Mouse (Mus musculus) cerebellum, adult 2 months (tissue): ENCODE measurements around the gene Thsd4. TPM values are rescaled to one million over a fixed set of nuclear protein-coding genes. Genes with fewer than 3 reads are reported as not detected.

Experiments used
- DNase-seq, 2 experiments: peaks; one replicate each; pipeline ENCODE4 v3.0.0; 2021
- H3K27ac ChIP-seq: fragments of 200-500 bp; 2 replicates; pipeline ENCODE4 v1.5.1; 2012; ENCODE audit warnings: low read length, control low read depth, inconsistent platforms; ENCODE audit not compliant: insufficient read depth
- H3K27me3 ChIP-seq: fragments of 200-500 bp; 2 replicates; pipeline ENCODE4 v1.6.1; 2012; ENCODE audit warnings: inconsistent platforms, mild to moderate bottlenecking, low read length, moderate library complexity; ENCODE audit not compliant: control insufficient read depth, insufficient read depth
- H3K4me1 ChIP-seq: fragments of 200-500 bp; 2 replicates; pipeline ENCODE4 v1.6.1; 2011; ENCODE audit warnings: low read length; ENCODE audit not compliant: control insufficient read depth, insufficient read depth
- H3K4me3 ChIP-seq: fragments of 200-500 bp; replicated peaks from 2 replicates; pipeline ENCODE3; 2011; ENCODE audit warnings: mild to moderate bottlenecking, low read depth, low read length, control low read depth; ENCODE audit not compliant: insufficient read depth
- CTCF ChIP-seq: fragments of 200-500 bp; IDR thresholded peaks from 2 replicates; pipeline ENCODE4 v1.5.1; 2011; ENCODE audit warnings: low read depth, mild to moderate bottlenecking, control low read depth, low read length, moderate library complexity, borderline replicate concordance; ENCODE audit not compliant: insufficient read depth
- POLR2A ChIP-seq: fragments of 200-500 bp; IDR thresholded peaks from 2 replicates; pipeline ENCODE4 v1.6.1; 2011; ENCODE audit warnings: low read length, control low read depth, borderline replicate concordance; ENCODE audit not compliant: insufficient read depth
- whole genome bisulfite sequencing: fragments of 180-500 bp; shearing (Covaris S2); methylation state at CpG from one replicate; pipeline ENCODE4 v1.1.7; 2018; 5-methylcytosine and 5-hydroxymethylcytosine counted together
- polyA plus RNA-seq: library from polyadenylated mRNA; depleted of rRNA; stranded (reverse); fragments of >200 nt; gene quantifications from 2 replicates; pipeline ENCODE4 v1.2.3, GENCODE M21; 2012

The Thsd4 gene
- polyA plus RNA-seq, 1 experiment, result 2.7 TPM

- H3K27ac ChIP-seq, result no peak overlapping the region
- H3K4me1 ChIP-seq, result peaks cover 24% of the 10 kb centered on the region; the same call in 1 of the 2 replicates
- H3K4me3 ChIP-seq, result no peak overlapping the region
- no peaks in the 10 kb centered on the region for H3K27me3 ChIP-seq
- no peak for DNase-seq
- no peak for TF ChIP-seq CTCF
- no peak for TF ChIP-seq POLR2A
- 96% methylated on average over 5 of the region's 5 CpGs for WGBS
Observed at GRCm38 (mm10) chr9:60315533-60315932, 206.3 kb downstream of the Thsd4 start.

GRCm38 (mm10) chr9:60313661-60314060, 208.2 kb downstream of the Thsd4 start:
- DNase-seq, result no peak
- peaks cover 28% of the 10 kb centered on the region; the same call in 1 of the 2 replicates for H3K4me1 ChIP-seq
- no peaks in the 10 kb centered on the region for H3K27me3 ChIP-seq
- 83% methylated on average over 6 of the region's 6 CpGs for WGBS
- H3K27ac ChIP-seq, result no peak overlapping the region
- no peak overlapping the region for H3K4me3 ChIP-seq
- TF ChIP-seq POLR2A, result no peak
- TF ChIP-seq CTCF, result no peak

GRCm38 (mm10) chr9:60312670-60313069, 209.2 kb downstream of the Thsd4 start:
- WGBS, result 78% methylated on average over 7 of the region's 7 CpGs
- Histone ChIP-seq H3K4me3 (no peak overlapping the region), H3K27ac (no peak overlapping the region), H3K27me3 (no peaks in the 10 kb centered on the region), H3K4me1 (peaks cover 34% of the 10 kb centered on the region; the same call in 1 of the 2 replicates)
- no peak for DNase-seq
- TF ChIP-seq POLR2A, result no peak
- TF ChIP-seq CTCF, result no peak

- DNase-seq, result peak; percentile 29 to 34
- WGBS, result 61% methylated on average over 10 of the region's 10 CpGs
- H3K27me3 ChIP-seq, result no peaks in the 10 kb centered on the region
- no peak overlapping the region for H3K27ac ChIP-seq
- TF ChIP-seq CTCF, result no peak
- no peak for TF ChIP-seq POLR2A
- H3K4me3 ChIP-seq, result no peak overlapping the region
- H3K4me1 ChIP-seq, result peaks cover 32% of the 10 kb centered on the region
Observed at GRCm38 (mm10) chr9:60311594-60312128, 210.2 kb downstream of the Thsd4 start.

GRCm38 (mm10) chr9:60310741-60311317, 211.0 kb downstream of the Thsd4 start:
- Histone ChIP-seq H3K4me3 (no peak overlapping the region), H3K27ac (no peak overlapping the region), H3K4me1 (peaks cover 34% of the 10 kb centered on the region), H3K27me3 (no peaks in the 10 kb centered on the region)
- no peak for DNase-seq
- 80% methylated on average over 8 of the region's 8 CpGs for WGBS
- TF ChIP-seq CTCF (no peak), POLR2A (no peak)

GRCm38 (mm10) chr9:60309786-60310711, 211.8 kb downstream of the Thsd4 start:
- no peak for TF ChIP-seq CTCF
- no peak for TF ChIP-seq POLR2A
- DNase-seq, result peak; percentile 91 to 96

GRCm38 (mm10) chr9:60308182-60308581, 213.7 kb downstream of the Thsd4 start:
- no peak overlapping the region for H3K4me3 ChIP-seq

More at GRCm38 (mm10) chr9:60309786-60310711, 211.8 kb downstream of the Thsd4 start:
- H3K27me3 ChIP-seq, result no peaks in the 10 kb centered on the region
- H3K4me3 ChIP-seq, result no peak overlapping the region
- WGBS, result 11% methylated on average over 16 of the region's 16 CpGs
- peak overlapping the region; percentile 14 for H3K27ac ChIP-seq
- H3K4me1 ChIP-seq, result peaks cover 38% of the 10 kb centered on the region

More at GRCm38 (mm10) chr9:60308182-60308581, 213.7 kb downstream of the Thsd4 start:
- no peaks in the 10 kb centered on the region for H3K27me3 ChIP-seq
- no peak for DNase-seq
- WGBS, result 90% methylated on average over 4 of the region's 4 CpGs
- no peak overlapping the region for H3K27ac ChIP-seq
- no peak for TF ChIP-seq CTCF
- TF ChIP-seq POLR2A, result no peak
- peaks cover 38% of the 10 kb centered on the region for H3K4me1 ChIP-seq
